Mouse (Mus musculus): ENCODE measurements around the gene Ier2.
A peak's percentile ranks its signal among the peaks of the same experiment; 100 is the strongest.
"Not testable (repeated sequence)": the region's sequence is repeated elsewhere in the genome, so short reads cannot be mapped to it uniquely, and the experiment has no call there.

Ier2 gene

DNA sequence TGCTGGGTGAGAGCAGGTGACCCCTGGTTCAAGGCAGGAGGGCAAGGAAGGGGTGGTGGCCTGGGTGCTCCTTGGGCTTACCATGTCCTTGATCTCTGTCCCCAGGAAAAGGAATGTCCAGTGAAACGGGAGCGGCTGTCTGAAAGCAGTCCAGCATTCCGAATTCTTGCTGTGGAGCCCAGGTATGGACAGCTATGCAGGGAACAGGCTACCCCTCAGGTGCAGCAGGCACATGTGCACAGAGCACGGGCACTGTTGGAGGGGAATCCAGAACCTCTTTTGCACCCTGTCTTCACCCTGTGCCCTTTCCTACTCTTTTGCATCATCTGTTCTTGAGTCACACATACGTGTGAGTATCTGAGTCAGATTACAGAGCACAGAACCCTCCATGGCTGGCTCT is 35.6 kb upstream of the Ier2 start:
- DNase-seq (ENCODE audit: low spot score in 2 of 2): no peak

DNA sequence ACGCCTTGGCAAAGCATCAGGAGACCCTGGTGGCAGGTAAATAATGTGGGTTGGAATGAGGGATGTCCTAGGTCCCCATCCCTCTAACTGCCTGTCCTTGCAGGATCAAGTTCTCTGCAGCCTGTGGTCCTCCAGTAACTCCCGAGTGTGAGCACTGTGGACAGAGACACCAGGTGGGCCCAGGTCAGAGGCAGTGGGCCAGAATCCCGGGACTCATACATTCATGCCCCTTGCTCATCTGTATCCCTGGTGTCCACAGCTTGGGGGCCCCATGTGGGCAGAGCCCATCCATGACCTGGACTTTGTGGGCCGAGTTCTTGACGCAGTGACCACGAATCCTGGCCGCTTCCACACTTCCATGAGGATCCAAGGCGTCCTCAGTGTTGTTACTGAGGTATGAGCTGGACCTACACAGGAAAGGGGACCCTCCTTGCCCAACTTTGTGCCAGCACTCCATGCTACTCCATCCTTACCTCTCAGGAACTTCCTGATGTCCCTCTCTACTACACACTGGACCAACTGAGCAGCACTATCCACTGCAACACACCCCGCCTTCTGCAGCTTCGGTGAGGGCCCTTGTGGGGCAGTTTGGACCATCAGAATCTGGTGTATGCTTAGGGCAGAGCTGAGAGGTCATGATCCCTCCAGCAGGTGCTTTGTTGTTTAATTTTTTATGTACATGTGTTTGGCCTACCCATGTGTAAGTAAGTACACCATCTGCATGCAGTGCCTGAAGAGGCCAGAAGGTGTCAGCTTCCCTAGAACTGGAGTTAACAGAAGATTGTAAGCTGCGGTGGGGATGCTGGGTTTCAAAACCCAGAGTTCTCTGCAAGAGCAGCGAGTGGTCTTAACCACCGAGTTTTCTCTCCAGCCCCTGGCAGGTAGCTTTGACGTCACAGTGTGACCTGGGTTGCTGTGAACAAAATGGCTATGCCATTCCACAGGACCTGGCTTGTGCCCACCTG is 34.8 kb upstream of the Ier2 start:
- DNase-seq (ENCODE audit: low spot score in 2 of 2): no peak

DNA sequence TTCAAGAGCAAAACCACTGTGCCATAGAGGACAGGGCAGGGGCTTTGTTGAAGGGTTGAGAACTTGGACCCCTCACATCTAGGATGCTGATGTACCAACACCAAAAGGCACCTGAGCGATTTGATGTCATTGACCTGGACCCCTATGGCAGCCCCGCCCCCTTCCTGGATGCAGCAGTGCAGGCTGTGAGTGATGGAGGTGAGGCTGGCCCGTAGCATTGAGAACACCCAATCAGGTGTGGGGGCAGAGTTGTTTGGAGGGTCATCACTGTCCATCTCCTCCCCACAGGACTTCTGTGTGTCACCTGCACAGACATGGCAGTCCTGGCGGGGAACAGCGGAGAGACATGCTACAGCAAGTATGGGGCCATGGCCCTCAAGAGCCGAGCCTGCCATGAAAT is 32.5 kb upstream of the Ier2 start:
- no peak for DNase-seq (ENCODE audit: low spot score in 2 of 2)

DNA sequence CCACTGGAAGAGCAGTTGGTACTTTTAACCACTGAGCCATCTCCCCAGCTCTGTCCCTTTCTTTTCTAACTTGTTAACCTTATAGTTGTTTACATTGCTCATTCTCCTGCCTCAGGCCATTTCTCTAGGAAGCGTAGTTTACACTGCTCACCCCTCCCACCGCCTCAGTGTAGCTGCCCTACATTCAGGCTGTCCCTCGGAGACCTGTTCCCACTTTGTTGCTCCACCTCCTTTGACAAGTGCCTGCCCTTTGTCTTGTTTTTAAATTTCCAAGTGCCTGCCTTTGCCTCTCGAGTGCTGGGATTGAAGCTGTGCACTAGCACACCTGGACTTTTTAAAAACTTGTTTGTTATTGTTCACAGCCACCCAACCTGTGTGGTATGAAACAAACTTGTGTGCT is 30.7 kb upstream of the Ier2 start:
- DNase-seq (ENCODE audit: low spot score in 2 of 2): no peak

GRCm38 (mm10) chr8:84689091-84689915 is 26.7 kb upstream of the Ier2 start:
- peak; percentile 83 to 94 for DNase-seq (ENCODE audit: low spot score in 2 of 2)

DNA sequence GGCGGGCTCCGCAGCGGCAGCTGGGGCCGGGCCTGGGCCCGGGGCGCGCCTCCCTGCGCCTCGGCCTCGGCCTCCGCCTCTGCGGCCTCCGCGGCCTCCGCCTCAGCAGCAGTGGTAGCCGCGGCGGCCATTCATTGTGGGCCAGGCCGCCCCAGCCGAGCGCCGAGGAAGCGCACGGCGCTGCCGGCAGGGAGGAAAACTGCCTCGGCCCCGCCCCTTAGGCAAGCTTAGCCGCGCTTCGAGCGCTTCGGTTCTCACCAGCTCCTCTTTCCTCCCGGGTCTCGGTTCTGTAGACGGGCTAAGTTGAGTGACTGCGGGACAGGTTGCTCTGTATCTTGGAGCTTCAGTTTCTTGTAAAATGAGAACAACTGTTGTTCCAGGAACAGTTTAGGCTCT is 25.1 kb upstream of the Ier2 start, which contains the start of gene Nacc1:
TSS of gene Nacc1 (minus strand) at position 158 of the 396 bp plus-strand sequence.
- DNase-seq (ENCODE audit: low spot score in 2 of 2): peak; percentile 58 to 77

DNA sequence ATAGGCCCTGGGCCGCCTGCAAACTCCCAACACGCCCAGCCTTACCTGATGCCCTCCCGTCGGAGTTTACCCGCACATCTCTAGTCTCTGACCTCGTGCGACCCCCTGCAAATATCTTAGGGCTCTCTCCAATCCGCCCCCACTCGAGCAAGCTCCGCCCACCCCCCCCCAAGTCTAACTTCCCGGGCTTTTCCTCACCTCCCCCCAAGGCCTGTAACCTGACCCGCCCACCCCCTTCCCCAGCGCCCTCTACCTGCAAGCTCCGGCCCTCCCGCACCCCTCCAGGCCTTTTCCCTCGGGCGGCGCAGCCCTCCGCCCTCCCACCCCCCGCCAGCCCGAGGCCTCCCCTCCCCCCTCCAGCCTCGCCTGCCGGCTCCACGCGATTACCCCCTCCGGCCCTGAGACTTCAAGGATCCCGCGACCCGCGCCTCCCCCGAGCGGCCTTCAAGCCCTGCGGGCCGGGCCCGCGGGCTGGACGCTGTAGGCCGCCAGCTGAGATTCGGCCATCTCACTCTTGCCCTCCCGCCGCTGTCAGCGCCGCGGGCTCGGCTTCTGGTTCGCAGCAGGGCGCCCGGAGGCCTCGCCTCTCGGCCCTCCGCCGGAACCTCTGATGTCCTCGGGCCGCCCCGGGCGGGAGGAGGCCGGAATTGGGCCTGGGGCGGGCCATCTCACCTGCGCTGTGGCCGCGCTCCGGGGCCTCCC is 24.5 kb upstream of the Ier2 start:
- no peak for DNase-seq (ENCODE audit: low spot score in 2 of 2)

DNA sequence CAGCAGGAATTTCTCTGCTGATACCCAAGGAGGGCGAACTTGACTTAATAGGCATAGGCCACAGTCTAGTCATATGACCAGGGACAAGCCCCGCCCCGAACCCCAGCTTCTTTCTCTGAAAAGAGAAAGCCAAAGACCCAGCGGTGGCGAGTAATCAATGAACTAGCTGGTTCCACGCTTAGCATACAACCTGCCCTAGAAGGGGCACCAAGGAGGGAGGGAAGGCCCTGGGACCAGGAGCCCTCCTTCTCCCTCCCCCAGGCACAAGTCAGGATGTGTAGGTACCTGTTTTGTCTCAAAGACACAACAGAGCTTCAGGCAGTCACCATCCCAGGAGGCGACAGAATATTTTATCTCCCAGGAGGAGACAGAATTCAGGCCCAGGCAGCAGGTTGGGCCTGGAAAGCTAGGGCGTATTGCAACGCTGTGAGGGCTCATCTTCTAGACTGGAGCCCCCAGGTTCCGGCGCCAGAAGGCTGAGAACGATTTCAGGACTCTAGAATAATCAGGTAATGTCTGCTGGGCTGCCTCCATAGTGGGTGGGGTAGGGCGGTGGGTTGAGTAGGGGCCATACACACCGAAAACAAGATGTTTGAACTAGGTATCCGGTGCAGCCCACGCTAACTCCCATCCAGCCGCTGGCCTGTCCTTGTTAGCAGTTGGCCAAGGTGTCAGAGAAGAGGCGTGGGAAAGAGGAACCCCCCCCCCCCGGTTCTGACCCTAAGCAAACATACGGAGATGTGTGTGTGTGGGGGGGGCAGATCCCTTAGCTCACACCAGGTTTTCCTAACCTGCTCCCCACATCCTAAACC is 23.7 kb upstream of the Ier2 start, which contains the start of gene Trmt1:
TSS of gene Trmt1 (plus strand) at position 117 of the 812 bp plus-strand sequence.
- no peak for DNase-seq (ENCODE audit: low spot score in 2 of 2)

GRCm38 (mm10) chr8:84684537-84684936 is 21.9 kb upstream of the Ier2 start:
- DNase-seq (ENCODE audit: low spot score in 2 of 2): no peak

GRCm38 (mm10) chr8:84682257-84682656 is 19.6 kb upstream of the Ier2 start:
- DNase-seq (ENCODE audit: low spot score in 2 of 2): no peak

- no peak for DNase-seq (ENCODE audit: low spot score in 2 of 2)
Observed at GRCm38 (mm10) chr8:84681476-84681875, 18.8 kb upstream of the Ier2 start.

DNA sequence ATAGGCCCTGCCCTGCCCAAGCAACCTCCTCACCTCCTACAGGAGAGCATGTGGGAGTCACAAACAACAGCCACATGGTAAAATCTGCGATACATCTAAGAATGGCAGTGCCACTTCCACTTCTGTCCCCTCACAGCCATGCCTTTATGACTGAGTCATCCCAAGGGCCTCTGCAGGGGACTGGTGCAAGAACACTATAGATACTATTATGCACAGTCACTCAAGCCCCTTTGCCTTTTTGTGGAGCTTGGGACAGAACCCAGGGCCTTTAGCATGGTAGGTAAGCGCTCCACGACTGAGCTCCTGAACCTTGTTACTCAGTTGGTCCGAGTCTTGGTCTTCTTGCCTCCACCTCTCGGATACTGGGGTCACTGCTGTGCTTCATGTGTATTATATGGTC is 14.7 kb upstream of the Ier2 start:
- no peak for DNase-seq (ENCODE audit: low spot score in 2 of 2)

GRCm38 (mm10) chr8:84670295-84671006 is 7.8 kb upstream of the Ier2 start:
- not testable (repeated sequence) for DNase-seq (ENCODE audit: low spot score in 2 of 2)

- no peak for DNase-seq (ENCODE audit: low spot score in 2 of 2)
Observed at GRCm38 (mm10) chr8:84668731-84669485, 6.3 kb upstream of the Ier2 start.

DNA sequence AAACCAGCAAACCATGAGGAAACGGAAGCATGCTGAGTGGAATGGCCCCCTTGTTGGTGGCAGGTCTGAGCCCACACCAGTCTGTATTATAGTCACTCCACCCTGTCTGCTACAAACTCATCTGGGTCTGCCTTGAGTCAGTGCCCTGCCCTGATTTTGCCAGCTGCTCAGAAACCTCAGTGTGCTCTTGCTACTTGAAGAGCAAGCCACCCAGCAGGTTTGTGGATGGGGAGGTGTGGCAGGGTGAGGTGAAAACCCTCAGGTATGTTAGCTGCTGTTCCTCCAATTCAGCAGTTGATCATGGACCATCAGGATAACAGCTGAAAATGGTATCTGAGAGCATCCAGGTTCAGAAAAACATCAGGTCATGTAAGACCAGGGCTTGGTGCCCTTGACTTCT is 5.4 kb upstream of the Ier2 start:
- DNase-seq (ENCODE audit: low spot score in 2 of 2): no peak

DNA sequence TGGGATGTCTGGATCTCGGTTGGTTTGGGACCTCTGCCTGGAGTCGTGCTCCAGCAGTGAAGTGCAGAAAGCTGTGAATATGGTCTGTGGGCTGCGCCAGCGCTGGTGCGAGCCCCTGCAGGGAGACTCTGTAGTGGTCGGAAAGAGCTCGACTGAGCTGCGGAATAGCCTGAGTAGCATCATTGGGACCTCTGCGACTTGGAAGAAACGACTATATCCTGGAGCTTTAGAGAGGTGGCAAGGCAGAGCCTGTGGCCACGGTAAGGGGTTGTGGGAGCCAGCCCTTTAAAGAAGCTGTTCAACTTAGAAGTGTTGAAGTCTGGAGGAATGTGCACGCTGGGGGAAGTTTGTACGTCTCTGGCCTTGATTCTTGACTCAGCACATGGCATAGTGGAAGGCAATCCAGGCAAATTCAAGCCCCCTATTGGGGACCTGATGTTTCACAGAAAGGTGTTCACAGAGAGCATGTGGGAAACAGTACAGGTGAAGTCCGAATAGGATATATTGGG is 2.8 kb upstream of the Ier2 start:
- no peak for DNase-seq (ENCODE audit: low spot score in 2 of 2)

DNA sequence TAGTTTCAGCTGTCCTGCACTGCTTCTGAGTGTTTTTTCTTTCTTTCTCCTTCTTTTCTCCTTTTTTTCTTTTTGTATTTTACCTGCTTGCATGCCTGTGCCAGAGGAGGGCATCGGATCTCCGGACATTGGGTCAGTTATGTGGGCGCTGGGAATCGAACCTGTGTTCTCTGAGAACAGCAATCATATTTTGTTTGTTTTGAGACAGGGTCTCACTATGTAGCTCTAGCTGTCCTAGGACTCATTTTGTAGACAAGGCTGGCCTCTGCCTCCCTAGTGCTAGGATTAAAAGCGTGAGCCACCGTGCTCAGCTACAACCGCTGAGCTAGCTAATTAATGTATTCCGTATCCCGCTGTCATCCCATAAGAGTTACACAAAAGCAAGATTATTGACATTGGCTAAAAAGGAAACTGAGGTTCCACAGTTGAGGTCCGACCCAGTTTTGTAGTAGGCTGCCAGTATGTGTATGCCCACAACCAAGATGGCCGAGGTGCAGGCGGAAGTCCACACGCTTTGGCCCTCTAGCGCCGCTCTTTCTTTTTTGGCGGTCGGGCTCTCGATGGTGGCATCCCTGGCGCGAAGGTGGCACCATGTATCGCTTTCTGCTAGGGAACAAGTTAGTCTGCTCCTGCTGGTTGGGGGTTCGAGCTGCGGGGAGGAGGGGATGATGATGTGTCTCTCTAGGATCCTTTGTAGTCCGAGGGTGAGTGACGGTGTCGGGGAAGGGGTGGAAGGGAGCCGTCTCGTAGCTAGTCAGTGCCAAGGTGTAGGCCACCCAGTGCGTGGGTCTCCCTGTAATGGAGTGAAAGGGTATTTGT is 2.1 kb upstream of the Ier2 start:
- DNase-seq (ENCODE audit: low spot score in 2 of 2): peak in 1 of 2 experiments; percentile 84

DNA sequence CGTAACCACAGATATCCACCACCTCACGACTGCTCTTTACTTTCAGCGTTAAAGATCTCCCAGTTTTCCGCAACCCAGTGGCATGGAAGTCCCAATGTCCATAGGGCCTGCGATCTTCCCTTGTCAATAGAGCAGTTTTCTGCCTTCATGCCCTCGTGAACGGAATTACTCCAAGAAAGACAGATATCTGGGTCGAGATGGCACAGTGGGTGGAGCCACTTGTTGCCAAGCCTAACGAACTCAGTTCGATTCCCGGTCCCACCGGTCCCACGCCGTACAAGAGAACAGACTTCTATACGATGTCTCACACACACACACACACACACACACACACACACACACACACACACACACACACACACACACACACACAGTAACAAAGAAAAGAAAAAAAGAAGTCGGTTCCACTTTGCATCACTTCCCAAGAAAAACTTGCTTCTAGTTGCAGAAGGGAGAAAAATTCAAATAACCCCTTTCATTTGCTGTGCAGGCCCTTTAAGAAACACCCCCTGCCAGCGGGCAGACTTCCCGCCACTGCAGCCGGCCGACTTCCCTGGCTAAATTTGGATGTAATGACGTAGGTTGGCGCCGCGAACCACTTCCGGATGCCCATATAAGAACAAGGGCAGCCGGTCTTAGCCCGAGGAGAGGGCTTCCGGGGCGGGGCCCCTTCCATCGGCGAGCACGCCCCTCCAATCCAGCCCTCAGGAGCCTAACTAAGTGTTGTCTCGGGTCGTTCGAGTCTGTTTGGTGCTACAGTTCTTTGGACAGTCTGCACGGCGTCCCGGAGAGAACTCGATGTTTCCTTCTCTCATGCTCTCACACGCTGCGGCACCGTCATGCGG is 1.1 kb upstream of the Ier2 start:
- peak; percentile 91 to 97 for DNase-seq (ENCODE audit: low spot score in 2 of 2)

Data from left cerebral cortex, adult 9 months (tissue).